Mouse (Mus musculus): ENCODE data around the gene Rbms1. TPM values are rescaled to one million over a fixed set of nuclear protein-coding genes. Genes with fewer than 3 reads are reported as not detected.

Gene Rbms1
- polyA plus RNA-seq, 1 experiment from 2014 or later: 44.9 TPM

- H3K9ac ChIP-seq (ENCODE audit: low read depth, low read length): no peak overlapping the region
- no peak overlapping the region for H3K27ac ChIP-seq (ENCODE audit: low read length)
- no peak for ATAC-seq (ENCODE audit: low read depth)
- 18% methylated on average over 3 of the region's 3 CpGs for WGBS (ENCODE audit: insufficient replicate concordance)
- H3K4me3 ChIP-seq (ENCODE audit: low read depth, low read length): no peak overlapping the region
- H3K9me3 ChIP-seq (replicated peaks; ENCODE audit: control insufficient read depth, low read length): no peaks in the 10 kb centered on the region
- H3K27me3 ChIP-seq (ENCODE audit: control insufficient read depth, insufficient read depth, low read depth, low read length): no peaks in the 10 kb centered on the region
- H3K4me2 ChIP-seq (ENCODE audit: low read depth, low read length): no peak overlapping the region
- H3K36me3 ChIP-seq (ENCODE audit: control insufficient read depth, insufficient read depth): no peaks in the 10 kb centered on the region
- H3K4me1 ChIP-seq (ENCODE audit: control insufficient read depth, low read depth, low read length): no peaks in the 10 kb centered on the region
These were observed 14.8 kb downstream of the Rbms1 start for GRCm38 (mm10) chr2:60948241-60948640.

- H3K9me3 ChIP-seq (replicated peaks; ENCODE audit: control insufficient read depth, low read length): no peaks in the 10 kb centered on the region
These were observed 15.2 kb downstream of the Rbms1 start for GRCm38 (mm10) chr2:60947817-60948216.

GRCm38 (mm10) chr2:60940454-60940961 lies 22.5 kb downstream of the Rbms1 start:
- Histone ChIP-seq H3K4me1 (ENCODE audit: control insufficient read depth, low read depth, low read length) (no peaks in the 10 kb centered on the region; the same call in 1 of the 2 replicates), H3K4me2 (ENCODE audit: low read depth, low read length) (peak overlapping the region; percentile 44), H3K9me3 (replicated peaks; ENCODE audit: control insufficient read depth, low read length) (no peaks in the 10 kb centered on the region), H3K4me3 (ENCODE audit: low read depth, low read length) (peak overlapping the region; percentile 19; the same call in 1 of the 2 replicates), H3K9ac (ENCODE audit: low read depth, low read length) (no peak overlapping the region), H3K27ac (ENCODE audit: low read length) (peak overlapping the region; percentile 57), H3K27me3 (ENCODE audit: control insufficient read depth, insufficient read depth, low read depth, low read length) (no peaks in the 10 kb centered on the region), H3K36me3 (ENCODE audit: control insufficient read depth, insufficient read depth) (no peaks in the 10 kb centered on the region)
- peak; percentile 96 for ATAC-seq (ENCODE audit: low read depth)
- WGBS (ENCODE audit: insufficient replicate concordance): 25% methylated on average over 8 of the region's 8 CpGs

More at GRCm38 (mm10) chr2:60947817-60948216, 15.2 kb downstream of the Rbms1 start:
- Histone ChIP-seq H3K9ac (ENCODE audit: low read depth, low read length) (no peak overlapping the region), H3K27me3 (ENCODE audit: control insufficient read depth, insufficient read depth, low read depth, low read length) (no peaks in the 10 kb centered on the region), H3K4me3 (ENCODE audit: low read depth, low read length) (no peak overlapping the region), H3K4me1 (ENCODE audit: control insufficient read depth, low read depth, low read length) (no peaks in the 10 kb centered on the region), H3K36me3 (ENCODE audit: control insufficient read depth, insufficient read depth) (no peaks in the 10 kb centered on the region), H3K4me2 (ENCODE audit: low read depth, low read length) (no peak overlapping the region), H3K27ac (ENCODE audit: low read length) (no peak overlapping the region)
- WGBS (ENCODE audit: insufficient replicate concordance): 32% methylated on average over 4 of the region's 4 CpGs
- ATAC-seq (ENCODE audit: low read depth): no peak

- 22% methylated on average over 2 of the region's 2 CpGs for WGBS (ENCODE audit: insufficient replicate concordance)
- peak; percentile 46; the same call in 1 of the 2 replicates for ATAC-seq (ENCODE audit: low read depth)
- no peak overlapping the region; the same call in 1 of the 2 replicates for H3K27ac ChIP-seq (ENCODE audit: low read length)
- no peaks in the 10 kb centered on the region for H3K27me3 ChIP-seq (ENCODE audit: control insufficient read depth, insufficient read depth, low read depth, low read length)
- no peak overlapping the region for H3K9ac ChIP-seq (ENCODE audit: low read depth, low read length)
- peak overlapping the region; percentile 44 for H3K4me2 ChIP-seq (ENCODE audit: low read depth, low read length)
- H3K4me1 ChIP-seq (ENCODE audit: control insufficient read depth, low read depth, low read length): no peaks in the 10 kb centered on the region; the same call in 1 of the 2 replicates
- no peaks in the 10 kb centered on the region for H3K9me3 ChIP-seq (replicated peaks; ENCODE audit: control insufficient read depth, low read length)
- H3K36me3 ChIP-seq (ENCODE audit: control insufficient read depth, insufficient read depth): no peaks in the 10 kb centered on the region
- H3K4me3 ChIP-seq (ENCODE audit: low read depth, low read length): peak overlapping the region; percentile 19; the same call in 1 of the 2 replicates
These were observed 23.0 kb downstream of the Rbms1 start for GRCm38 (mm10) chr2:60939957-60940356.

- Histone ChIP-seq H3K9me3 (replicated peaks; ENCODE audit: control insufficient read depth, low read length) (no peaks in the 10 kb centered on the region), H3K4me3 (ENCODE audit: low read depth, low read length) (no peak overlapping the region), H3K27ac (ENCODE audit: low read length) (no peak overlapping the region), H3K36me3 (ENCODE audit: control insufficient read depth, insufficient read depth) (no peaks in the 10 kb centered on the region), H3K4me1 (ENCODE audit: control insufficient read depth, low read depth, low read length) (no peaks in the 10 kb centered on the region; the same call in 1 of the 2 replicates), H3K27me3 (ENCODE audit: control insufficient read depth, insufficient read depth, low read depth, low read length) (no peaks in the 10 kb centered on the region), H3K4me2 (ENCODE audit: low read depth, low read length) (no peak overlapping the region), H3K9ac (ENCODE audit: low read depth, low read length) (no peak overlapping the region)
- WGBS (ENCODE audit: insufficient replicate concordance): 80% methylated on average over 14 of the region's 14 CpGs
- ATAC-seq (ENCODE audit: low read depth): no peak
These were observed 26.1 kb downstream of the Rbms1 start for GRCm38 (mm10) chr2:60936910-60937309.

- H3K9me3 ChIP-seq (replicated peaks; ENCODE audit: control insufficient read depth, low read length): no peaks in the 10 kb centered on the region
- peaks cover 3% of the 10 kb centered on the region; the same call in 1 of the 2 replicates for H3K4me1 ChIP-seq (ENCODE audit: control insufficient read depth, low read depth, low read length)
- no peak overlapping the region for H3K4me3 ChIP-seq (ENCODE audit: low read depth, low read length)
- no peaks in the 10 kb centered on the region for H3K36me3 ChIP-seq (ENCODE audit: control insufficient read depth, insufficient read depth)
- no peak for ATAC-seq (ENCODE audit: low read depth)
- H3K4me2 ChIP-seq (ENCODE audit: low read depth, low read length): no peak overlapping the region
- no peak overlapping the region for H3K27ac ChIP-seq (ENCODE audit: low read length)
- WGBS (ENCODE audit: insufficient replicate concordance): 77% methylated on average over 5 of the region's 5 CpGs
- H3K27me3 ChIP-seq (ENCODE audit: control insufficient read depth, insufficient read depth, low read depth, low read length): no peaks in the 10 kb centered on the region
- H3K9ac ChIP-seq (ENCODE audit: low read depth, low read length): no peak overlapping the region
These were observed 34.0 kb downstream of the Rbms1 start for GRCm38 (mm10) chr2:60928948-60929347.

- H3K27ac ChIP-seq (ENCODE audit: low read length): no peak overlapping the region
- WGBS (ENCODE audit: insufficient replicate concordance): 45% methylated on average over 8 of the region's 8 CpGs
- H3K36me3 ChIP-seq (ENCODE audit: control insufficient read depth, insufficient read depth): no peaks in the 10 kb centered on the region
- no peaks in the 10 kb centered on the region for H3K27me3 ChIP-seq (ENCODE audit: control insufficient read depth, insufficient read depth, low read depth, low read length)
- H3K9me3 ChIP-seq (replicated peaks; ENCODE audit: control insufficient read depth, low read length): no peaks in the 10 kb centered on the region
- H3K4me2 ChIP-seq (ENCODE audit: low read depth, low read length): no peak overlapping the region
- no peak overlapping the region for H3K4me3 ChIP-seq (ENCODE audit: low read depth, low read length)
- H3K4me1 ChIP-seq (ENCODE audit: control insufficient read depth, low read depth, low read length): peaks cover 6% of the 10 kb centered on the region
- ATAC-seq (ENCODE audit: low read depth): no peak
- no peak overlapping the region for H3K9ac ChIP-seq (ENCODE audit: low read depth, low read length)
These were observed 34.9 kb downstream of the Rbms1 start for GRCm38 (mm10) chr2:60927906-60928775.

- H3K4me1 ChIP-seq (ENCODE audit: control insufficient read depth, low read depth, low read length): peaks cover 10% of the 10 kb centered on the region
- no peak overlapping the region for H3K9ac ChIP-seq (ENCODE audit: low read depth, low read length)
- H3K9me3 ChIP-seq (replicated peaks; ENCODE audit: control insufficient read depth, low read length): no peaks in the 10 kb centered on the region
- 56% methylated on average over 5 of the region's 5 CpGs for WGBS (ENCODE audit: insufficient replicate concordance)
- H3K4me3 ChIP-seq (ENCODE audit: low read depth, low read length): no peak overlapping the region
- no peak for ATAC-seq (ENCODE audit: low read depth)
- H3K4me2 ChIP-seq (ENCODE audit: low read depth, low read length): no peak overlapping the region
- no peaks in the 10 kb centered on the region for H3K27me3 ChIP-seq (ENCODE audit: control insufficient read depth, insufficient read depth, low read depth, low read length)
- no peaks in the 10 kb centered on the region for H3K36me3 ChIP-seq (ENCODE audit: control insufficient read depth, insufficient read depth)
- H3K27ac ChIP-seq (ENCODE audit: low read length): no peak overlapping the region
These were observed 37.9 kb downstream of the Rbms1 start for GRCm38 (mm10) chr2:60925063-60925462.
